Mouse (Mus musculus): ENCODE measurements around the gene Lamb3.
A peak's percentile ranks its signal among the peaks of the same experiment; 100 is the strongest.

Lamb3 gene

GRCm38 (mm10) chr1:193310519-193311085 is 103.1 kb downstream of the Lamb3 start:
- no peak for DNase-seq (ENCODE audit: low spot score in 2 of 2)

- no peak for DNase-seq (ENCODE audit: low spot score in 2 of 2)
These were observed 104.1 kb downstream of the Lamb3 start for GRCm38 (mm10) chr1:193311596-193311995.

- DNase-seq (ENCODE audit: low spot score in 2 of 2) = no peak
These were observed 108.3 kb downstream of the Lamb3 start for GRCm38 (mm10) chr1:193315705-193316357.

GRCm38 (mm10) chr1:193316358-193316750 is 108.9 kb downstream of the Lamb3 start:
- DNase-seq (ENCODE audit: low spot score in 2 of 2) = no peak

- DNase-seq (ENCODE audit: low spot score in 2 of 2) = no peak
These were observed 109.7 kb downstream of the Lamb3 start for GRCm38 (mm10) chr1:193317159-193317559.

GRCm38 (mm10) chr1:193319721-193320120 is 112.2 kb downstream of the Lamb3 start:
- DNase-seq (ENCODE audit: low spot score in 2 of 2) = no peak

GRCm38 (mm10) chr1:193320398-193320797 is 112.9 kb downstream of the Lamb3 start:
- DNase-seq (ENCODE audit: low spot score in 2 of 2) = no peak

- no peak for DNase-seq (ENCODE audit: low spot score in 2 of 2)
These were observed 116.2 kb downstream of the Lamb3 start for GRCm38 (mm10) chr1:193323686-193324085.

GRCm38 (mm10) chr1:193324224-193324623 is 116.7 kb downstream of the Lamb3 start:
- DNase-seq (ENCODE audit: low spot score in 2 of 2) = no peak

- no peak for DNase-seq (ENCODE audit: low spot score in 2 of 2)
These were observed 118.4 kb downstream of the Lamb3 start for GRCm38 (mm10) chr1:193325891-193326290.

GRCm38 (mm10) chr1:193326456-193327145 is 119.1 kb downstream of the Lamb3 start:
- DNase-seq (ENCODE audit: low spot score in 2 of 2) = no peak

GRCm38 (mm10) chr1:193327216-193327615 is 119.7 kb downstream of the Lamb3 start:
- DNase-seq (ENCODE audit: low spot score in 2 of 2) = no peak

- DNase-seq (ENCODE audit: low spot score in 2 of 2) = no peak
These were observed 120.2 kb downstream of the Lamb3 start for GRCm38 (mm10) chr1:193327686-193328085.

- DNase-seq (ENCODE audit: low spot score in 2 of 2) = no peak
These were observed 122.1 kb downstream of the Lamb3 start for GRCm38 (mm10) chr1:193329557-193329956.

- peak; percentile 77 to 80 for DNase-seq (ENCODE audit: low spot score in 2 of 2)
These were observed 122.7 kb downstream of the Lamb3 start for GRCm38 (mm10) chr1:193330172-193330571.

- no peak for DNase-seq (ENCODE audit: low spot score in 2 of 2)
These were observed 123.1 kb downstream of the Lamb3 start for GRCm38 (mm10) chr1:193330626-193331025.

GRCm38 (mm10) chr1:193332018-193332417 is 124.5 kb downstream of the Lamb3 start:
- no peak for DNase-seq (ENCODE audit: low spot score in 2 of 2)

GRCm38 (mm10) chr1:193332671-193333070 is 125.2 kb downstream of the Lamb3 start:
- DNase-seq (ENCODE audit: low spot score in 2 of 2) = no peak

- no peak for DNase-seq (ENCODE audit: low spot score in 2 of 2)
These were observed 126.3 kb downstream of the Lamb3 start for GRCm38 (mm10) chr1:193333776-193334175.

GRCm38 (mm10) chr1:193334546-193334945 is 127.0 kb downstream of the Lamb3 start:
- DNase-seq (ENCODE audit: low spot score in 2 of 2) = no peak

GRCm38 (mm10) chr1:193336122-193337017 is 128.9 kb downstream of the Lamb3 start:
- DNase-seq (ENCODE audit: low spot score in 2 of 2) = no peak

GRCm38 (mm10) chr1:193337018-193337321 is 129.5 kb downstream of the Lamb3 start:
- DNase-seq (ENCODE audit: low spot score in 2 of 2) = no peak

Measured in frontal cortex, postnatal 25 days (tissue).